Mouse (Mus musculus) retina, adult 2 months (tissue): ENCODE measurements around the gene Cfap57.

Experiments
- DNase-seq: peaks from one replicate; pipeline ENCODE4 v3.0.0-alpha.2; 2012; ENCODE audit warnings: low read depth, low spot score

Cfap57 gene

GRCm38 (mm10) chr4:118620279-118620966 is at the start of gene Cfap57, which contains the start of gene Ebna1bp2:
Cfap57 (minus strand) TSS chr4:118620777.
Ebna1bp2 (plus strand) TSS chr4:118620799.
- peak; percentile 92 for DNase-seq

GRCm38 (mm10) chr4:118658652-118659051 is 38.1 kb upstream of the Cfap57 start, which contains the start of gene Olfr62:
Olfr62 (plus strand) TSS chr4:118658952.
- DNase-seq, result no peak

- DNase-seq, result peak; percentile 8
These were observed 24.7 kb upstream of the Cfap57 start for GRCm38 (mm10) chr4:118645234-118645633.

GRCm38 (mm10) chr4:118642346-118643190 is 22.0 kb upstream of the Cfap57 start:
- DNase-seq, result no peak

GRCm38 (mm10) chr4:118630261-118630660 is 9.7 kb upstream of the Cfap57 start:
- no peak for DNase-seq

GRCm38 (mm10) chr4:118621781-118622180 is 1.2 kb upstream of the Cfap57 start:
- no peak for DNase-seq

GRCm38 (mm10) chr4:118620967-118621320 is 367 bp upstream of the Cfap57 start:
- no peak for DNase-seq

- DNase-seq, result no peak
These were observed 5.2 kb downstream of the Cfap57 start for GRCm38 (mm10) chr4:118615412-118615811.

GRCm38 (mm10) chr4:118612619-118613018 is 8.0 kb downstream of the Cfap57 start:
- DNase-seq, result no peak

- DNase-seq, result no peak
These were observed 10.7 kb downstream of the Cfap57 start for GRCm38 (mm10) chr4:118609836-118610235.

- no peak for DNase-seq
These were observed 16.5 kb downstream of the Cfap57 start for GRCm38 (mm10) chr4:118604065-118604464.

- no peak for DNase-seq
These were observed 30.8 kb downstream of the Cfap57 start for GRCm38 (mm10) chr4:118589733-118590130.

- DNase-seq, result no peak
These were observed 31.4 kb downstream of the Cfap57 start for GRCm38 (mm10) chr4:118589053-118589732.

GRCm38 (mm10) chr4:118582629-118583028 is 37.9 kb downstream of the Cfap57 start:
- no peak for DNase-seq

- DNase-seq, result no peak
These were observed 39.1 kb downstream of the Cfap57 start for GRCm38 (mm10) chr4:118581508-118581907.

- DNase-seq, result no peak
These were observed 41.3 kb downstream of the Cfap57 start for GRCm38 (mm10) chr4:118579313-118579712.

- DNase-seq, result peak; percentile 46
These were observed 44.5 kb downstream of the Cfap57 start for GRCm38 (mm10) chr4:118576097-118576496.

GRCm38 (mm10) chr4:118571441-118571840 is 49.1 kb downstream of the Cfap57 start:
- no peak for DNase-seq

GRCm38 (mm10) chr4:118569320-118569719 is 51.3 kb downstream of the Cfap57 start:
- DNase-seq, result no peak

GRCm38 (mm10) chr4:118568709-118569108 is 51.9 kb downstream of the Cfap57 start:
- no peak for DNase-seq

- DNase-seq, result peak; percentile 16
These were observed 54.4 kb downstream of the Cfap57 start for GRCm38 (mm10) chr4:118566161-118566676.

- no peak for DNase-seq
These were observed 55.7 kb downstream of the Cfap57 start for GRCm38 (mm10) chr4:118564926-118565279.
